Mouse (Mus musculus) gastrocnemius, postnatal 14 days (tissue): Measurements from ENCODE around the gene Gamt. TPM values are rescaled to one million over a fixed set of nuclear protein-coding genes. Genes with fewer than 3 reads are reported as not detected.
"Not testable (repeated sequence)": the region's sequence is repeated elsewhere in the genome, so short reads cannot be mapped to it uniquely, and the experiment has no call there.

ENCODE experiments used
- DNase-seq: peaks from one replicate; pipeline ENCODE4 v3.0.0; 2021; ENCODE audit warnings: mixed read lengths
- intact Hi-C: fragments of 180-260 bp; cut with DNase I; formaldehyde crosslinking; loops from one replicate; pipeline ENCODE4 v1.15.1; 2025; ENCODE audit warnings: low total_unique reads
- total RNA-seq, 2 experiments: library from RNA; stranded (reverse); gene quantifications; 2 replicates each; pipeline ENCODE4 v1.2.3; 2021

Gamt gene
- total RNA-seq, 2 experiments from 2014 or later: 232 to 267 TPM

DNA sequence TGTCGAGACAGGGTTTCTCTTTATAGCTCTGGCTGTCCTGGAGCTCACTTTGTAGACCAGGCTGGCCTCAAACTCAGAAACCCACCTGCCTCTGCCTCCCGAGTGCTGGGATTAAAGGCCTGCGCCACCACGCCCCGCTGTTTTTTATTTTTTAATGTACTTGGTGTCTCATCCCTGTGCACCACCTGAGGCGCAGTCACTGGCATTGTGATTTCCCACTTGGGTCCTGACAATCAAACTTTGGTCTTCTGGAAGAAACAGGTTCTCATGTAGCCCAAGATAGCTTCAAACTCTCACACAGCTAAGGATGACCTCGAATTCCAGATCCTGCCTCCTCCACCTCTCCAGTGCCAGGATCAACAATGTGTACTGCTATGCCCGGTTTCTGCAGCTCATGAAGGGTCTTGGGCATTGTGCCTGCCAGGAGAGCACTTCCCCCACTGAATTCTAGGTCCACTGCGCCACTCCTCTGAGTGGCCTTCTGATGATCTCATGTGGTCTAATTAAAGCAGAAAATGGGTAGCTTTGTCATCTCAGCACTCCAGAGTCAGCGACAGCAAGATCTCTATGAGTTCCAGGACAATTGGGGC is 2.1 kb upstream of the Gamt start:
- intact Hi-C loops: no loop called here
- DNase-seq: no peak

DNA sequence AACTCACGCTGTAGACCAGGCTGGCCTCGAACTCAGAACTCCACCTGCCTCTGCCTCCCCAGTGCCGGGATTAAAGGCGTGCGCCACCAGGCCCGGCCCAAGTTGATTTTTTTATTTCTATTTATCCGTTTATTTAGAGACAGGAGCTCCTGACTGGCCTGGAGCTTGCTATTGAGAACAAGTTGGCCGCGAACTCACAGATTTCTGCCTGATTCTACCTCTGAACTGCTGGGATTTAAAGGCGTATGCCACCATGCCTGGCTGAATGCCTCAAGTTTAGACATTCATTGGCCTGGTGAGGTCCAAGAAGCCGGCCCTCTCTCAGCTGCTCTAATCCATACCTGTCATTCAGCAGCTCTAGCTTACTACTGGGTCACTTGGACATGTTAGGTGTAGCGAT is 1.4 kb upstream of the Gamt start:
- no peak for DNase-seq
- intact Hi-C loops: no loop called here

DNA sequence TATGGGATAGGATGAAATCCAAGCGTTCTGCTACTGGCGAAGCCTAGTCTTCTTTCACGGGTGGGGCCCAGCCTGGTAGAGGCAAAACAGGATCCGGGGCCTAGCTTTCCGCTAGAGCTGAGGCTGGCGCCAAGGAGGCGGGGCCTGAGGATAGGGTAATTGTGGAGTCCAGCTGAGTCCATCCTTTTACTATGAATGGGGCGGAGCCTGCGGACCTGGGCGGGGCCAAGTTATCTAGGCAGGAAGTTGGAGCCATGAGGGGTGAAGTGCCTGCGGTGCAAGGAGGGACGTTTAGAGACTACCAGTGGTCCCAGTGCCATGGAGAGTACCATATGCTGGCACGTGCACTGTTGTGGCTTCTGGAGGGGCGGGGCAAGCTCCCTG is 765 bp upstream of the Gamt start:
- intact Hi-C loops: no loop called here
- peak; percentile 100 for DNase-seq

DNA sequence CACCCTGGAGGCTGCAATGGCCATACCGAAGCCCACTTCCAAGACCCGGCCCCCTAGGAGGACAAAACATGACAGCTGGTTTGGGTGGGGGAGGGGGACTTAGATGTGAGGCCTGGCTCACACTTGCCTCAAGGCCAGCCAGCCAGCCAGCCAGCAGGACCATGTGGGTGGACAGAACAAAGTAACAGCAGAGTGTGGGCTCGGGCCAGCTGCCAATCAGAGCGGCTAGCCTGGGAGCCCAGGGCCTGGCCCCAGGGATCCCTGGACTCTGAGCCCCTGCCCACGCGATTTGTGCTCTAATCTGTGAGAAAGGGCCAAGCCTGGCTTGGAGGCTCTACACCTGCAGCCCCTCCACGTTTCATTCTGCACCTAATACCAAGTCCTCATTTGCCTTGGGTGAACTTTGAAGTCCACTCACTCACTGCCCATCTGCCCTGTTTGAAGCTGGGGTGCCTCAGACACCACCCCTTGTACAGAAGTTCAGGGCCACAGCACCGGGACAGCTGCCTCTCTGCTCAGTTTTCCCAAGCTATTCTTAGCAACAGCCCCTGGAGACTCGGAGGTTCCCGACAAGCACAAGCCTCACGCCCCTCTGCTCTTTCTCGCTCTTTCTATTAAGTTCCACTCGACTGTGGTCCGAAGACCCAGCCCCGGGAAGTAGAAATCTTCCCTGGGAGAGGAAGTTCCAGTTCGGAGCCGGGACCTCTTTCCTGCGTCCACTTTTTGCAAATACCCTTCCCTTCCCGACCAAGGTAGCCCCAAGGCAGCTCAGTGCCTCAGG is 761 bp downstream of the Gamt start:
- DNase-seq: peak; percentile 82
- intact Hi-C loops: no loop called here

DNA sequence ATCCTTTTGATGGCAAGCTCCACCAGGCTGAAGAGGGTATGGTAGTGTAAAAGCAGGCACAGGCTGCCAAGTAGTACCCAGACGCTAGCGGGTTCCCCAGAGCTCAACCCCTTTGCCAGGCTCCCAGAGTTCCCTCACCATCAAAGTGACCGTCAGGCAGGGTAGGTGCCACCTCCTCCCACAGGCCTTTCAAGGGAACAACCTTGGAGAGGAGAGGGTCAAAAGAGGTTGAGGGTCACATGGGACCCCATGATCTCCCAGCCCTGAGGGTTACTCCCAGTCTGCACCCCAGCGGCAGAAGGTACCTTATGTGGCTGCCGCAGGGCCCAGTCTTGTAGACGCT is 1.4 kb downstream of the Gamt start:
- no peak for DNase-seq
- intact Hi-C loops: no loop called here

DNA sequence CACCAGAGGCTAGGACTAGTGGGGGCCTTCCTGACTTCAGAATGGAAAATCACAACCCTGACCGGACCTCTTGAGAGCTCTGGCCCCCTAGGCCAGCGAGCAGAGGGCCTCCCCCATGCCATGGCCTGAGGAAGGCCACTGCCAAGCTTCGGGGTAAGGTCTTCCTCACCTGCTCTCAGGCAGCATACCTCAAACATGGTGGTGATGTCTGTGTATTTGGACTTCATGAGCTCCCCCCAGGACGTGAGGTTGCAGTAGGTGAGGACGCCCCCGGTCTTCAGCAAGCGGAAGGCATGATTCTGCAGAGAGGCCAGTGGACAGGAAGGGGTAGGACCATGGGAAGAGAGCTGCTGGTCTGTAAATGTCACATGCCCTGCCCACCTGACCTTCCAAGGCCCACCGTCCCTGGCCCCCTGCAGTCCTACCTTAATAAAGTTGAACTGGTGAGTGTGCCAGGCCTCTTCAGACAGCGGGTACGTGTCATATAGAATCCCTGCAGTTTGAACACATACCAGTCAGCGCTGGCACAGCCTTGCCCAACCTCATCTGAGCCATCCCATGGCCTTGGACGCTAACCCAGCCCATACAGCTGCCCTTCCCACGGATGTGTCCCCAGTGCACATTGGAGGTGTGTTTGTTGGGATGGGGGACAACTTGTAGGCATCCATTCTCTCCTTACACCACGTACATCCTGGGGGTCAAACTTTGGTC is 1.9 kb downstream of the Gamt start:
- no peak for DNase-seq
- intact Hi-C loops: no loop called here

DNA sequence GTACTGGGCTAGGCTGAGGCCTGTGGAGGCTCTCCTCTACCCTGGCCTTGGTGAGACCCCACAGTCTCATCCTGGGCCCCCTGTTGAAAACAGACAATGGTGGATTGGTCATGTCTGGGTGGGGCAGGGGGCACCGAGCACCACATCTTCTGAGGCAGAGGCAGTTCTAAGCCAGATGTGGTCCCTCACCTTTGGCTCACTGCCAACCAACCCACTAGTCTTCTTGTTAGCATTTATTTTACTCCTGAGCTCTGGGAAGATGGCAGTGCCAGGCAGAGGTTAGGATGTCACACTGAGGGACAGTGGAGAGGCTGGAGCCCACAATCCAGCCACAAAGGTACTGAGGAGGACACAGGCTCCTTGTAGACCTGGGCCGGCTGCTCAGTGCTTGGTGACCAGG is 2.9 kb downstream of the Gamt start:
- DNase-seq: no peak
- intact Hi-C loops: no loop called here

DNA sequence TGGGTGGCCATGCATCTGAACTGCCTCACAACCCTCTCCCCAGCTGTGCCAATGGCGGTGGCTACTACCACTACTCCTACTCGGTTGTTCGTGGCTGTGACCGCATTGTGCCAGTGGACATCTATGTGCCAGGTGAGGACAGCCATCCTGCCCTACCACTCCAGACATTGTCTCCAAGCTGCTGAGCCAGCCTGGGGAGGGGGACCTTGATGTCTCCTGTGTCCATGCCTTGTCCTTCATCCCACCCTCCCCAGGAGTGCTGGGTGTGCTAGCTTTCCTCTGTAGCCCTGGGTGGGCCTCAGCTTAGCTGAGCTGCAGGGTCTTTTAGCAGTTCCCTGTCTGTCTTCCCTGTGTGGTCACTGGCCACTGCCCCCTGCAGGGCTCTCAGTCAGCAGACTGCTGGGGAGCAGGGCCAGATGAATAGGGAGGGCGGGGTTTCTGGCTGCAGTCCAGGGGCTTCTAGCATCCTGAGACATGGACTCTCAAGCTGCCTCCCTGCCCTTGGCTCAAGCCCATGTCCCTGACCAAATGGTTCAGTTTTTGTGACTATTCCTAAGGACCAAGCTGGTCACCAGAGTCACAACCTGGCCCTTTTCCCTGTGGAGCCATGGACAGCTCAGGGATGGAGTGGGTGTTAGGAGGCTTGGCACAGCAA is 4.8 kb downstream of the Gamt start:
- DNase-seq: peak; percentile 54
- intact Hi-C loops: no loop called here

DNA sequence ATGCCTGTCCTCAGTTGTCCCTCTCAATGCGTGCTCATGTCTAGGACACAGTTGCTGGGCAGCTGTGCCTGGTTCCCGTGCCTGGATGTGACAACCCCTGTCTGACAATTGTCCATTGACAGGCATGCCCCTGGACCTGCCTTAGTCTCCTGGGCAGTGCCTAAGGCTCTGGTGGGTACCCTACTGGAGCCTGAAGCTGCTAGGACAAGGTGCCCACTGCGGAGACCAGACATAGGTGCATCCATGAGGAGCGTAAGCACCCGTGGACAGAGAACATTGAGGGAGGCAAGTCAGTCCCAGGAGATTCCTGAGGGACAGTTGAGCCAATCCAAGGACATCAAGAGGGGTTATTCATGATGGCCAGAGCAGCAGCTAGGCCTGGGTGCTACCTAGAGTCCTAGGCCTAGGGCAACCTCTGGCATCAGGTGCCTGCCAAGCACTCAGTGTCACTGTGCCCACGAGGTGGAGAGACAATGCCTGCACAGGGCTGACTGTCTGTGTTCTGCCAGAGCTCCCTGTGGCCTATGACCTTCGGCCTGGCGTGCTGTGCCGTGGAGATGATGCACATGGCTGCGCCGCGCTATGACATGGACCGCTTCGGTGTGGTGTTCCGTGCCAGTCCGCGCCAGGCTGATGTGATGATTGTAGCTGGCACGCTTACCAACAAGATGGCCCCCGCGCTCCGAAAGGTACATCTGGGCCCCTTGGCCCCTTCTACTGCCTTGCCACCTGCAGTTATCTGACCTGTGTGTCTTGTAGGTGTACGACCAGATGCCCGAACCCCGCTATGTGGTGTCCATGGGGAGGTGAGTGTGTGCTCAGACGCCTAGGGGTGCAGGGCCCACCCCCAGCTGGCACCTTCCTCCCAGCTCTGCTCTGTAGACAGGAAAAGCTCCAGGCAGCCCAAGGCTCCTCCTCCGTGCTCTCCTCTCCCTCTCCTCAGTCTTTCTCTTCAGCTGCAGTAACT is 6.2 kb downstream of the Gamt start:
- no peak for DNase-seq
- intact Hi-C loops: no loop called here

DNA sequence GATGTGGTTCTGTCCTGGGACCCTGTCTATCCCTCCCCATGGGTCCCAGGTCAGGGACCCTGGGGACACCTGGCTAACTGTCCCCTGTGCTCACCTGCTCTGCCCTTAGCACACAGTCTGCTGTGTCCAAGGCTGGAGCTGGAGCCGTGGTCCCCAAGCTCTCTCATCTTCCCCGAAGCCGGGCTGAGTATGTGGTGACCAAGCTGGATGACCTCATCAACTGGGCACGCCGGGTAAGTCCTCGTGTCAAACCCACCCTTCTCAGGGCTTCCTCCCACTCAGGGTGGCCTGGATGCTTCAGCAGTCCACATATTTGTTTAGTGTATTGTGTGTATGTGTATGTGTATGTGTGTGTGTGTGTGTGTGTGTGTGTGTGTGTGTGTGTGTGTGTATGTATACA is 7.3 kb downstream of the Gamt start:
- DNase-seq: no peak
- intact Hi-C loops: no loop called here

DNA sequence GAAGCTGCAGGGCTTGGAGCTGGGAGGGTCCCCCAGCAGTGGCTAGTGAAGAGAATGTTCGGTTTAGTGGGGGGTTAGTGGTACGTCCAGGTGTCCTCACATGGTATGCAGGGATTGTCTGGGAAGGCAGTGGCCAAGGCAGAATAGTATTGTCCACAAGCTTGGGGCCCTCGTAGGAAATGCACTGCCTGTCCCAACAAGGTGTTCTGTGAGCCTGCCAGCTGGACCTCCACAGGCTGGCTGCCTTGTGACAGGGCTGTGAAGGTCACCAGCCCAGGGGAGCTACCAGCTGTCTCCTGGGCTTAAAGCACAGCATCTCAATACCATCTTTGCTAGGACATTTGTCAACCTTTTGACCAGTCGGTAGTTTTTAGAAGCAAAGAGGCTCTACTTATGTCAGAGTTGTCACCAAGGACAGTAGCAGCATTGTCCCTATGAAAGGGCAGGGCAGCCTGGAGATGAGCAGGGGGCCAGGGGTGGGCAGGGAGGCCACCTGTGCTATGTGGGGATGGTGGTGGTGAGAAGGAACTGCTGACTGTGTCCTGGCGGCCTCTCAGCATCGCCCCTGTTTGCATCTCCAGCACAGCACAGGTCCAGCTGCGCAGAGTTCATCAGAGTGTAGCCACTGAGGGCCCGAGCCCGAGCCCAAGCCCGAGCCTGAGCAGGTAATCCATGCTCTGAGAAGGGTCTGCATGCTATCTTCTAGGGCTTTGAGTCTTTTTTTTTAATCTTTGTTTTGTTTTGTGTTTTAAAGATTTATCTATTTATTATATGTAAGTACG is 8.1 kb downstream of the Gamt start:
- no peak for DNase-seq
- intact Hi-C loops: no loop called here

DNA sequence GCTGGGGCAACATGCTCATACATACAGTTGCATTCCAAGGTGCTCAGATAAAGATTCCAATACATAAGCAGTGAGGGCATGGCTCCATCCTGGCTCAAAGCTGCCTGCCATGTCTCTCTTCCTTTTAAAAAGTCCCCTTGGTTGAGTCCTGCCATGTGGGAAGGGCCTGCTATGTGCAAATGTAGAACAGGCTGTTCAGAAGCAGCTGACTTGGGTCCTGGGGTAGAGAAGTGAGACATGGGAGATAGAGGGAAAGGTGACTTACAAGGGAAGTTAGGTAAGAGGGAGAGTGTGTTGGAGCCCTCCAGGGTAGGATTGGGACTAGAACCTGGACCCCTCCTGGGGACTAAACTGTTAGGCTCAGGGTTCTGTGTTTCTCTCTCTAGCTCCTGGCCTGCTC is 8.8 kb downstream of the Gamt start:
- DNase-seq: no peak
- intact Hi-C loops: no loop called here

DNA sequence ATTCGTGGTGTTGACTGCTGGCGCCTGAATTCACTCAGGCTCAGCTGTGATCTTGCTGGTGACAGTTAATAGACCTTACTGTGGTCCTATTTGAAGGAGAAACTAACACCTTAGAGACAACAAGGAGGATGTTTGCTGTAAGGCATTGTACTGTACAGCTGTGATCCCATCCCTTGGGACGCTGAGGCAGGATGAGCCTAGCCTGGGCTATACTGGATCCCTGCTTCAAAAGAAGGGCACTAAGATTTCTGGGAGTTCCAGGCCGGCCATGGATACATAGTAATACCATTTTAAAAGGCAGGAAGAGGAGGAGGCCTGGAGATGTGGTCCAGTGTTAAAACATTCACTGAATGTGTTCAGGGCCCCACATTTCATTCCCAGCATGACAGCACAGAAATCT is 10.2 kb downstream of the Gamt start:
- no peak for DNase-seq

DNA sequence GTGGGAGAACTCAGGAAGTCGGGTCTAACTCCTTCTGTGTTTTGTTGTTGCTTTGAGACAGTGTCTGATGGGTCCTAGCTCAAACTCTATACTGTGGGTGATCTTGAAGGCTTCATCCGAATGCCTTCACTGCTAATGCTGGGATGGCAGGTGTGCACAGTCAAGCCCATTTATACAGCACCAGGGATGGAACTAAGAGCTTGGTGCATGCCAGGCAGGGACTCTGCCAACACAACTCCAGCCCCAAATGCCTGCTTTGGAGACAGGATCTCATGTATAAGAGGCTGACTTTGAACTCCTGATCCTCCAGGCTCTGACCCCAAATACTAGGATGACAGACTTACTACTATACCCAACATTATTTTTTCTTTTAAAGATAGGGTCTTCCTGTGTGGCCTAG is 10.8 kb downstream of the Gamt start:
- DNase-seq: no peak
- intact Hi-C loops: no loop called here

More for the DNA sequence above, 10.2 kb downstream of the Gamt start:
- intact Hi-C loops: no loop called here

DNA sequence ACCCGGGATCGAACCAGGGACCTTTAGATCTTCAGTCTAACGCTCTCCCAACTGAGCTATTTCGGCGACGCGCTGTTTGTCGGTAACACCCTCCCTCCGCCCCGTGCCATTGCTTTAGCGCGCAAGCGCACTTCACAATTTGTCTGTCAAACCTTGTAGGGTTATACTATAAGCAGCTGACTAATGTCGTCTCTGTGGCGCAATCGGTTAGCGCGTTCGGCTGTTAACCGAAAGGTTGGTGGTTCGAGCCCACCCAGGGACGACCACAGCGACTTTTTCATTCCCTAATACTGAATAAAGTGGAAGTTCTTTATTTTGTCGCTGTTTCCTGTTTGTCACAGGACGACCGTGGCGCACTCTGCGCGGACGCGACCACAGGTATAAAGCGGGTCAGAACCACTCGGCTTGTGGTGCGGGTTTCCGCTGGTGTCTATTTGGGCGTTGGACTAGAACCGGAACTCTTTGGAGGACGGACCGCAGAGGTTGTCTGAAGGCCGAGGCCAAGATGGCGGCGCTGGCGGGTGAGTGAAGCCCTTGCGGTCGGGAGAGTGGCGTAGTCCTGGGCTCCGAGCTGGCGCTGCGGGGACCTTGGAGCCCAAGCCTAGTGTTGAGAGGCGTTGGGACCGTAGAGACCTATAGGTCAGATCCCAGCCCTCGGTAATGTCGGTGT is 11.7 kb downstream of the Gamt start, which contains the start of gene Ndufs7:
Gene Ndufs7, plus strand, starts transcription at position 151 of the 670 bp plus-strand sequence.
- intact Hi-C loops: no loop called here

DNA sequence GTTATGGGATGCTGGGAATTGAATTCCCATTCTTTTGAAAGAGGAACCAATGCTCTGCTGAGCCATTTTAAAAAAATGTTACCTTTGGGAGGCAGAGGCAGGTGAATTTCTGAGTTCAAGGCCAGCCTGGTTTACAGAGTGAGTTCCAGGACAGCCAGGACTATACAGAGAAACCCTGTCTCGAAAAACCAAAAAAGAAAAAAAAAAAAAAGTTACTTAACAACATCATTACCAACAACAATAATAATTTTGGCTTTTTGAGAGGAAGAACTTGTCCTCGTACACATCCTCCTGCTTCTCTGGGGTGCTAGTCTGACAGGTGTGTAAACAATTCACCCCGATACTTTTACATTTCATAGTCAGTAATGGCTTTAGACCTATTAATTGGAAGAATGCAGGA is 12.4 kb downstream of the Gamt start:
- intact Hi-C loops, DNase-seq: not testable (repeated sequence)

More for the DNA sequence above, 11.7 kb downstream of the Gamt start, which contains the start of gene Ndufs7:
- peak; percentile 89 for DNase-seq

DNA sequence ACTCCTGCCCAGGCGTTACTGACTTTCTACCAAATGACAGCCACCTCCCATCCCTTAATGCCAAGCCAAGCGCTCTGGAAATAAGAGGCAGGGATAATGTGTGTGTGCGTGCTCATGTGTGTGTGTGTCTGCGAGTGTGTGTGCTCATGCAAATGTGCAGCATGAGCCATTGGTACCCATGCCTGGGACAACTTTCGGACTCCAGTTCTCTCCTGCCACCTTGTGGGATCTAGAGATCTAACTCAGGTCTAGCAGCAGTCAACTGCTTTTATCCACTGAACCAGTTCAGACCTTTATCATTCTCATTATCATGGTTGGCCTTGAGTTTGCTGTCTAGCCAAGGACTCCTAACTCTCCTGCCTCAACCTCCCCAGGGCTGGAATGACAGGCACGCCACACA is 13.0 kb downstream of the Gamt start:
- intact Hi-C loops: no loop called here
- no peak for DNase-seq

DNA sequence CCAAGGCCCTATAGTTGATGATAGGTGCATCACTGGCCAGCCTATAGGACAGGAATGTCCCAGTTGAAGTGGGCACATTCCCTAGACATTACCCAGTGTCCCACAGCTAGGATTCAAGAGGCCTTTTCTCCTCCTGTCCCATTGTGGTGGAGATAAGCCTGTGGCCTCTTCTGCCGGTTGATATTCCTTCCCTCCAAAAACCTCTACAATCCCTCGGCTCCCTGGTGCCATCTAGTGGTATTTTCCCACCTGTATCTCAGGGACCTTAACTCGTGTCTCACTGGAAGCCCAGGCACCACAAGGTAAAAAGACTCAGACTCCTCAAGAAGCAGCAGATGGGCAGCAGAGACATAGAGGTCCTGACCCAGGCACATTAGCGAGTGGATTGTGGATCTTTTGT is 15.2 kb downstream of the Gamt start:
- intact Hi-C loops: loop anchor here (2.0 kb wide), 2 partner anchors 43 to 69 kb away; no protein-coding TSS in a partner anchor
- peak; percentile 74 for DNase-seq
